Mouse (Mus musculus): ENCODE measurements around the gene Celf5. TPM values are rescaled to one million over a fixed set of nuclear protein-coding genes. Genes with fewer than 3 reads are reported as not detected.

Celf5 gene
- total RNA-seq, 2 experiments from 2014 or later: 256 to 303 TPM

DNA sequence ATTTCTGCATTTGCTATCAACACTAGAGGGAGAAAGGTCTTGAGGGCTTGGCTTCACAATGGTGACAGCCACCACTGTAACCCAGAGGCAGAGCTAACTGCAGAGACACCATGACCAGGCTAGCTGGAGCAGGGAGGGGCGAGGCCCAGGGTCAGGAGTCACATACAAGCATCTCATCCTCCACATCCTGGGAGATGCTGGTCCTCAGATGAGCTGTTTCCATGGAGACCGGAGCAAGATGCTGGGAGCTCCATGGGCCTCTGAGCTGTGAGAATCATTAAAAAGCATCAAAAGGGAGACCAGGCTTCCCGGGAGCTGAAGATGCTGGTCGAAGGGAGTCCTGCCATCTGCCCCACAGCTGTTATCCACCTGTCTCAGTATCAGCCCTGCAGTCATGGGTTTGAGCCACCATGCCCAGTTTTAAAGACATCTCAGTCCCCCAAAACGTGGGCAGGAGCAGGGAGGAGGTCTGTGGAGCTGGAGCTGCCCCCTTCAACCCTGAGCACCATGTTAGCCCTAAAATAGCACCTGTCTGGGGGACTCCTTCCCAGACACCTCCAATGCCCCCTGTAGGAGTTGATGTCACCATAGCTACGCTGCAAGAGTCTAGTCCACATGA, 2.0 kb upstream of the Celf5 start:
- DNase-seq (ENCODE audit: low spot score in 2 of 2): peak in 1 of 2 experiments; percentile 50
- intact Hi-C loops (cut with DNase I): no loop called here

DNA sequence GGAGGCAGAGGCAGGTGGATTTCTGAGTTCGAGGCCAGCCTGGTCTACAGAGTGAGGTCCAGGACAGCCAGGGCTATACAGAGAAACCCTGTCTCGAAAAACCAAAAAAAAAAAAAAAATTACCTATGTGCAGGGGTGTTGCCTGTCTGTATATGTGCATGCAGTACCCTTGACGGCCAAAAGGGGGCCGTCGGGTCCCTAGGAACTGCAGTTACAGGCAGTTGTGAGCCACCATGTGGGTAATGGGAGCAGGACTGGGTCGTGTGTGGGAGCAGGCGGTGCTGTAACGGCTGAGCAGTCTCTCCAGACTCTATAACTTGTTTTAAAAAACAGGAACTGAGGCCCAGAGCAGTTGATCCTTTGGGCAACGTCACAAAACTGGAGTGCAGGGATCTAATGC, 1.5 kb upstream of the Celf5 start:
- intact Hi-C loops (cut with DNase I): no loop called here
- DNase-seq (ENCODE audit: low spot score in 2 of 2): no peak

DNA sequence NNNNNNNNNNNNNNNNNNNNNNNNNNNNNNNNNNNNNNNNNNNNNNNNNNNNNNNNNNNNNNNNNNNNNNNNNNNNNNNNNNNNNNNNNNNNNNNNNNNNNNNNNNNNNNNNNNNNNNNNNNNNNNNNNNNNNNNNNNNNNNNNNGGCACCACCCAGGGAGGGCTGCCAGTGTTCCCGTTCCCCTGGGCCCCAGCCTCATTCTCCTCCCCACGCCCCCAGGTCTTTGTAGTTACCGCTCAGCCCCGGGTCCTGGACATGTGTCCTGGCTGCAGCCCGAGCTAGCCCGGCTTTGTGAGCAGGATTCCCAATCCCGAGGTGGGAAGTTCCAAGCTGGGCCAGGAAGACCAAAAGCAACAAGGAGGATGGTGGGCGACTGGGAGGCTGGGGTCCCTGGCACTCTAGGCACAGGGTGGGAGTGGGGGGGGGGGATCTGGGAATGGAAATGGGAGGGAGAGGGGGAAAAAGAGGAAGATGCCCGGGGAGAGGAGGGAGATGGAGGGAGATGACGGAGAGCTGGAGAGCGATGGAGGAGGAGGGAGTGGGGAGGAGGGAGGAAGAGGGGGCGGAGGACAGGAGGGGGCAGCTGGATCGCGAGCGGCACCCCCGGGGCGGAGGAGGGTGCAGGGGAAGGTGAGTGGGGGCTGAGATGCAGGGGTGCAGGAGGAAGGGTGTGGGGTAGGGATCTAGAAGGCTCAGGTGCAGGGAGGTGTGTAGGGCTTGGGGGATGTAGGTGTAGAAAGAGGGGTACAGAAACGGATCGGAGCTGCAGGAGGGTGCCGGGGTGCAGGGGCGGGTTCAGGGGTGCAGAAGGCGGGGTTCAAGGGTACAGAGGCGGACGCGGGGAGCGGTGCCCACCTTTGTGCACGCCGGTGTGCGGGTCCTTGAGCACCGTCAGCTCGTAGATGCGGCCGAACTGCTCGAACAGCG, 640 bp downstream of the Celf5 start:
- intact Hi-C loops (cut with DNase I): no loop called here
- peak in 1 of 2 experiments; percentile 51 for DNase-seq (ENCODE audit: low spot score in 2 of 2)

DNA sequence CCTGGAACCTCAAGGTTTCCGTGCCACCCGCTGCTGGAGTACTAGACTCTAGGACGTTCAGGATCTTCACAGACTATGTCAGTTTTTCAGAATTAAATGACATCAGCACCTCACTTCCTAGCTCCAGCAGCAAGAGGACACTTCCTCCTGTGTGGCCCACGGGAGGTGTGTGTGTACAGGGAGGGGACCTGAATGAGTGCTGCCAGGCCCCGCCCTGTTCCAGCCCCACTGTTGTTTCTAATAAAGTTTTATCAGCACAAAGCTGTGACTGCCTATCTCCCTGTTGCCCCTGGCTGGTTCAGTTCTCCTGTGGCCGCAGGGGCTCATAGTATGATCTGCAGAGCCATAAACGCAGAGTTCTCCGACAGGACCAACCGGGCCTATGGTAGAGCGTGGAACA, 8.0 kb downstream of the Celf5 start:
- intact Hi-C loops (cut with DNase I): no loop called here
- no peak for DNase-seq (ENCODE audit: low spot score in 2 of 2)

DNA sequence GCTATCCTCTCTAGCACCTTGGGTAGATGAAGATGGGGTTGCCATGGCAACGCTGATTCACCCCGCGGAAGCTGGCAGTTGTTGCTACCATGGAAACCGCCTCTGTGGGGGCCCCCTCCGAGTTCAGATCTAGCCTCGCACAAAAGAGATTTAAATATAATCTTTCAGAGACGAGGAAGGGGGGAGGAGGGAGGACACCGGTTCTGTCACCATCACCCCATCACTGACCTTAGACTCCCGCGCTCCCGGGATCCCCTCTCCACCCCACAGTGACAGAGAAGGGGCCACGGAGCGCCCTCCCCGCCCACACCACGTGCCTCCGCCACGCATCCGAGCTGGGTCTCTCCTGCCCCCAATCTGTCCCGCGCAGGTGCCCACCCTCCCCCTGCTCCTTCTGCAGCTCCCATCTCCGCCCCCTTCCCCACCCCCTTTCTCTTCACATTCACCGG, 9.5 kb downstream of the Celf5 start:
- peak; percentile 89 to 90 for DNase-seq (ENCODE audit: low spot score in 2 of 2)
- intact Hi-C loops (cut with DNase I): no loop called here

DNA sequence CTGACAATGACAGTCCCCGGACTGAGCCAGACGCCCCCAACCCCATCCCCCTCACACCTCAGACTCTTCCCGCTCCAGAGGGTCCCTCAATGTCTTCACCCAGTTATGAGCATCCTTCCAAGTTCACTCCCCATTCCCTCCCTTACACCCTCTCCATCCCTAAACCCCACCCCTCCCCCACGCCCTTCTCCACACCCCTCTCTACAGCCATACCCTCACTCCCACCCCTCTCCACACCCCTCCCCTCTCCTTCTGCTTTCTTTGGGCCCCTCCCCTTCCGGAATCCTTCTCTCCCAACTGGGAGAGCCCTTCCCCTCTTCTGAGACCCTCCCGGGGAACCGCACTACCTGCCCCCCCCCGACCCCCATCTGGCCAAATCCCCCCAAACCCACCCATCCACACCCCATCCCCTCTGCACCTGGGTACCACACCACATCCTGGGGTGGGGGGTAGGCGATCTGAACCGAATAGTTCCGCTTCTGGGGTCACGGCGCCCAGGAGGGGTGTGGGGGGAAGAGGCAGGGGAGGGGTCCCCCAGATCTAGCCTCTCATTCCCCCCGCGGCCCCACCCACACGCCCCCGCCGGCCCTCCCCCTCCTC, 10.0 kb downstream of the Celf5 start:
- intact Hi-C loops (cut with DNase I): no loop called here
- DNase-seq (ENCODE audit: low spot score in 2 of 2): no peak

DNA sequence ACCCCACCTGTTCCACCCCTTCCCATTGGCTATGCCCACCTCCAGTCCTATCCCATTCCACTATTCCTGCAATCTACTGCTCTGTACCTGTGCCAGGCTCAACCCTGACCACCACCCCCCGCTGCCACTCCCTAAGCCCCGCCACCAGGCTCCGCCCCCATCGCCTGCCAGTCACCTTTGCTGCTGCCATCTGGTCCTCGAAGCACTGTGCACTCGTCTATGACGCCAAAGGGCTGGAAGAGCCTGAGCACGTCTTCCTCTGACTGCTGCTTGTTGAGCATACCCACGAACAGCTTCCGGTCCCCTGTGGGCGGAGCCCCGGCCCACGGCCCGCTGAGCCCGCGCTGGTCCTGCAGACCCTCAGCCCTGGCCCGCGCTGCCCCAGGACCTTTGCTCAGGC, 12.1 kb downstream of the Celf5 start:
- peak in 1 of 2 experiments; percentile 63 for DNase-seq (ENCODE audit: low spot score in 2 of 2)
- intact Hi-C loops (cut with DNase I): no loop called here

DNA sequence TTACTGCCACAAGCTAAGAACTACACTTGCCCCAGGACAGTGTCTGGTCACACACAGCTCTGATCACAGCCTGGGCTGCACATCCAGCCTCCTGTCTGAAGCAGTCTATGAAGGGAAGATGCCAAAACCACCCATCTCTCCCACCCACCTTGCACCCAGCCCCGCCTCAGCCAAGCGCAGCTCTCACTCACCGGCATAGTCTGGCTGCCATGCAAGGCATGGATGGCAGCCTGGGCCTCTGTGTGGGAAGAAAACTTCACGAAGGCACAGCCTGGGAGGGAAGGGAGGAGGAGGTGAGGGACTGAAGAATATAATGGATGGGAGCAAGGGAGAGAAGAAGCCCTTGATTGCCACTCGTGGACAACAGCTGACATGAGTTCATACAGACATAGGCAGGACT, 13.3 kb downstream of the Celf5 start:
- peak; percentile 83 to 87 for DNase-seq (ENCODE audit: low spot score in 2 of 2)
- intact Hi-C loops (cut with DNase I): no loop called here

DNA sequence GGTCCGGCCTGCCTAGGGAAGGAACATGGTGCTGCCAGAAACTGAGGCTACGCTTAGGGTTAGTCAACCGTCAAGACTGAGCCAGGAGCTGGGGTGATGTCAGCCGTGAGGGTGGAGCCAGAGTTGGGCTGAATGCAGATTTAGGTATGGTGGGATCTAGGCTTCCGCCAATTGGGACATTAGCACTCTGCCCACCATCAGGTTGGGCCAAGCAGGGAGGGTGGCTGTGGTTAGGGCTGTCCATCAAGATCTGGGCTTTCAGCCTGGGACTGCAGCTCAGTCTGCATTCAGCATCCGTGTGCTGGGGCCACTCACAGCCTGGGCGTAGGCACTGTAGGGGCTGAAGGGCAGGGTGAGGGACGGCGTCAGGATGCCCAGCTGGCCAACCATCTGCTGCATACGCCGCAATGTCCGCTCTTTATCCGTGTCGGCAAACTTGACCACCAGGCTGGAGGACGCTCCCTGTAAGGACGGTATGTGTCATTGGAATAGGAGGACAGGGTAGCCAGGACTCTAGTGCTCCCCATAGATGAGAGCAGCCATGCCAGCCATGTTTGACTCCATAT, 14.8 kb downstream of the Celf5 start:
- peak in 1 of 2 experiments; percentile 47 for DNase-seq (ENCODE audit: low spot score in 2 of 2)

DNA sequence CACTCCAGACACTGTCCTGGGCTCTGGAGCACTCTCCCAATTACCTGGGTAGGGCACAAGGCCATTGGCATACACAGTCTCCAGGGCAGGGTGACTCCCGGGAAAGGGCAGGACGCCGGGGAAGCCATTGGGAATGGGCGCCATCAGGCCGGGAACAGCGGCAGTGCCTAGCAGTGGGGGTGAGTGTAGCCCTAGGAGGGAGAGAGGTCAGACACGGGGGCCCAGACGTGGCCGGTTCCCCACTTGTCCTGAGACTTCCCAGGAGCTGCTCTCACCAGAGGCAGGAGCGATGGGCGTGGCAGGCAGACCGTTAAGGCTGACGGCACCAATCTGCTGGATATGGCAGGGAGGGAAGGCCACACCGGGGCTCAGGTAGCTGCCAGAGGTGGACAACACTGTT, 15.6 kb downstream of the Celf5 start:
- intact Hi-C loops (cut with DNase I): no loop called here
- DNase-seq (ENCODE audit: low spot score in 2 of 2): peak in 1 of 2 experiments; percentile 5

More for the DNA sequence above, 14.8 kb downstream of the Celf5 start:
- intact Hi-C loops (cut with DNase I): no loop called here

DNA sequence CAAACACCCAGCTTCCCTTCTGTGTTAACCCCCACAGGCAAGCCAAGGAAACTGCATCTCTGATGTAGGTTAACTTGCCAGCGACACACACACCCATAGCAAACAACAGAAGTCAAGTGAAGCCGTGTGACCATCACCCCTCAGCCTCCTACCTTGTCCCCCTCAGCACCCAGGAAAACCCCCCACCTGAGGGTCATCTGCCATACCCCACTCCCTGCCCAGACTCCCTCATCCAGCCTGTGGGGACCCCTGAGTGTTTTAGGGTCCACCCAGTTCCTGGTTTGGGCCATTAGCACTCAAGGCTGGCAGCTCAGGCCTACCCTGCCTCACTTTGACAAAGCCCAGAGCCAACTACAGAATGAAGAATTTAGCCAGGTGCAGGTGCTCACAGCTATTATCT, 16.4 kb downstream of the Celf5 start:
- DNase-seq (ENCODE audit: low spot score in 2 of 2): peak in 1 of 2 experiments; percentile 4
- intact Hi-C loops (cut with DNase I): no loop called here

DNA sequence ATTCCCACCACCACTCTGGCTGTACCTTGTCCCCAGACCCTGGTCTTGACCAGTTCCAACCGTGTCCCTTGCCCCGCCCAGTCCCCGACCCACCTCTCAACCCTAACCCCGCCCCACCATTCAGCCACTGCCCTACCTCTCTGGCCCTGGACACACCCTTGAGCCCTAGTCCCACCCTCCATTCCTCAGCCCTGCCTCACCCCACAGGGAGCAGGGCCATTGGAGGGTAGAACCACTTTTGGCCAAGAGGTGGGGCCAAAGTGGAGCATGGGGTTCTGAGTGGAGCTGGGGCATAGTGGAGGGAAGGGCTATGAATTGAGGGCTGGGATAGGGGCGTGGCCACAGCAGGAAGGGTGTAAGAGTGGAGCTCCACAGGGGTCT, 17.3 kb downstream of the Celf5 start:
- no peak for DNase-seq (ENCODE audit: low spot score in 2 of 2)
- intact Hi-C loops (cut with DNase I): no loop called here

DNA sequence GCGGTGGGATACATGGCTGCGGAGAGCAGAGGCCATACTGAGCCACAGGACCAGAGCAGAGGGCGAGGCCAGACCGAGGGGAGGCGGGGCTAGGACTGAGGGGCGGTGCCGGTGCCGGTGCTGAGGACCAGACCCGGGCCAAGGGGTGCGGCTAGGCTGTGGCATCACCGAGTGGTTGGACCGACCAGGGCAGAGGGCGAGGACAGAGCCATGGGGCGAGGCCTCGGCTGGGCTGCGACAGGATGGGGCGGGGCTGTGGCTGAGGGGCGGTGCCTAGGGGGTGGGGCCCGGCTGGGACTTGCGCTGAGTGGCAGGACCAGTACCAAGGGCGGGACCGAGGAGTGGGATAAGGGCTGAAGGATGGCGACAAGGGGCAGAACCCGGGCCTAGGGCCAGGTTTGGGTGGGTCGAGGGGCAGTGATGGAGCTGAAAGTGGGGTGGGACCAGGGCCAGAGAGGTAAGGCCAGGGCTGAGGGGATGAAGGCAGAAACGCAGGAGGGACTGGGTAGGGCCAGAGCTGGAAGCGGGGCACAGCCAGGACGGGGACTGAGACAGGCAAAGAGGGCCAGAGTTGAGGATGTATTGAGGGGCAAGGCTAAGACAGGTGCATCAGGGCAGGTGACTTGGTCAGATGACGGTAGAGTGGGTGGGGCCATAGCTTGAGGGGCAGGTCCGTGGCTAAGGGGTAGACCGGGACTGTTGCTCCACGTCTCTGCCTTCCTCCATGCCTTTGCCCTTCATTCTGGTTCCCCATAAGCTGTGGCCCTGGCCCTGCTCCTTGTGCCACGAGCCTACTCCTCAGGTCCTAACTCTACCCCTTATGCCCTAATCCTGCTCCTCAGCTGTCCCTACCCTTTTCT, 17.9 kb downstream of the Celf5 start:
- peak; percentile 22 to 23 for DNase-seq (ENCODE audit: low spot score in 2 of 2)
- intact Hi-C loops (cut with DNase I): no loop called here

DNA sequence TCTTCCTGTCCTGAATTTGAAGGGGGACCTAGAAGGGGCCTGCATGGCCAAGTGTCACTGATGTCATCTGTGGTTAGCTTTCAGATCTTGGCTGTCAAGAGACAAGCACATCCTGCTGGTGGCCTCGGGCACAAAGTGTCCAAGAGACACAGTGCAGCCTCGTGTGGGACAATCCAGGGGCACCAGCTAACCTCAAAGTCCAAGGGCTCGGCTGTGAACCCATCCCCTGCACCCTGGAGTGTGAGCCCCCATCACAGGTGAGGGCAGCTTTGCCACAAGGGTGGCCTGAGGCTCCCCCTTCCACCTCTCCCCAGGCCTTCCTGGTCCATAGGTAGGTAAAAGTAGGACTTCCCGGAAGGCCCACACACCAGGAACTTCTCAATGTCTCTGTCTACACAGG, 19.0 kb downstream of the Celf5 start:
- intact Hi-C loops (cut with DNase I): no loop called here
- DNase-seq (ENCODE audit: low spot score in 2 of 2): peak; percentile 3 to 7

DNA sequence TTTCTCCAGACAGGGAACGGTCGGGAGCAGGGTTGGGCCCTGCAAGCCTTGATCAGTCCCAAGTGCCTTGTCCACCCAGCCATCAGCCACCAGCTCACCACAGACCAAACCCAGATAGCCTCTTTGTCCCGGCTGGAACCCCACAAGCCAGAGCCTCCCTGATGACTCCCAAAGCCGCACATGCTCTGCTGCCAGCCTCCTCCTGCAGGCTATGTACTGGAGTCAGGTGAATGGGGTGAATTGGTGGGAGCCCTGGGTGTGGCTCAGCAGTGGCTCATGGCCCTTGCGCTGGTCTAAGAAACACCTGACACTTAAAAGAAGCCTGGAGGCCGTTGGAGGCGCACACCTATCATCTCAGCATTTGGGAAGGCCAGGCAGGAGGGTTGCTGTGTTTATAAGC, 19.6 kb downstream of the Celf5 start:
- intact Hi-C loops (cut with DNase I): no loop called here
- DNase-seq (ENCODE audit: low spot score in 2 of 2): peak; percentile 5 to 11

DNA sequence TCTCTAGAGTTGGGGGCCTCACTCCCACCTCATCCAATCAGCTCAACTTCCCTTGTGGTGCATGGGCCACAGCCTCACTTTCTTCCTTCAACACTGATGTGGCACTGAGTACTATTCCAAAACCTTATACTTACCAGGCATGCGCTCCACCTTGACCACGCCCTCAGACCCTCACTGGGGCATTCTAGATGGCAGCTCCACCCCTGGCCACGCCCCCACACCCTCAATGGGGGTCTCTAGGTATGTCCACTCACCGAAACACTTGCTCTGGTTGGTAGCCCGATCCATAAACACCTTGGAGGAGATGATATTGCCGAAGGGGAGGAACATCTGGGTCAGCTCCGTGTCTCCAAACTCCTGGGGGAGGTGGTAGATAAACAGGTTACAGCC, 20.1 kb downstream of the Celf5 start:
- intact Hi-C loops (cut with DNase I): no loop called here

DNA sequence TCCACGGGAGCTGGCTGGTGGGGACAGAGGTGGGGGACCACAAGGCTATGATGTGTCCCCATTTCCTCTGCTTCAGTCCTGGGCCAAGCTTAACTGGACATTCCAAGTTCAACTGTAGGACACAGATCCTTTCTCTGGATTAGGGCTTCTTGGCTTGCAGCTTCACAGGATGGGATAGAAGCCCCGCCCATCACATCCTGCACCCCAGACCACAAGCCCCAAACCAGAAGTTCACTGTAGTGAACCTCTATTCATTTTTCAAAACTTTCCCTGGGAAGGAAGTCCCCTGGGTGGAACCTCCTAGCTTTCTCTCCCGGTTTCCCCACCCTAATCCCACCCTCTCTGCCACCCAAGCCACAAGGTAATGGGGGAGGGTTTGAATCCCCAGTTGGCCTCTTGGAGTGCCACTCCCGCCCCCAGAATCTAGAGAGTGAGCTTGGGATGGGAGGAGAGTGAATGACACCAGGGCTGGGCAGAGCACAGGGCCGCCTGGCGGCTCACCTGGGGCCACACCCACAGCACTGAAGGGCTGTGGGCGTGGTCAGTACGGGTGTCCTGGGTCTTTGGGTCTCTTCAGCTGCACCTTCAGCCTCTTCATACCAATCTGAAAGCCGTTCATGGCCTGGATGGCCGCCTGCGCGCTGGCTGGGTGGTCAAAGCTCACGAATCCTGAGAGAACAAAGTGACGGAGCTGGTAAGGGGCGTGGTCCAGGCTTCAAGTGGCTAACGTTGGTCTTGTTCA, 20.7 kb downstream of the Celf5 start:
- intact Hi-C loops (cut with DNase I): no loop called here
- DNase-seq (ENCODE audit: low spot score in 2 of 2): peak; percentile 4 to 5

More for the DNA sequence above, 20.1 kb downstream of the Celf5 start:
- no peak for DNase-seq (ENCODE audit: low spot score in 2 of 2)

DNA sequence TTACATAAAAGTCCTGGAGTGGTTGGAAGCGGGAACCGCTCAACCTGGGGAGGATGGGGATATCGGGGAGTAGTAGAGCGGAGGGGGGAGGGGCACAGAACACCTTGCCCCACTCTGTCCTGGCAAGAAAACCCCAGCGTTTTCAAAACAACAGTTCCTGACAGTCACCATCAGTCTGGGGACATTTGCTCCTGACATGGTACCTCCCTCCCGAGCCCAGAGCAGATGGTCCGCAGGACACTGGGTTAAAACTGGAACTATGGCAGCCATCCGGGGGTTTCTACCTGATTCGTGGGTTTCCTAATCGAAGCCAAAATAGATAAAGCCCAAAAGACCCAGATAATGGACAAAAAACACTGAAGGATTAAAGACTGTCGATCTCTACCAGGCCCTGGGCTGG, 21.6 kb downstream of the Celf5 start:
- intact Hi-C loops (cut with DNase I): no loop called here
- DNase-seq (ENCODE audit: low spot score in 2 of 2): peak in 1 of 2 experiments; percentile 4

DNA sequence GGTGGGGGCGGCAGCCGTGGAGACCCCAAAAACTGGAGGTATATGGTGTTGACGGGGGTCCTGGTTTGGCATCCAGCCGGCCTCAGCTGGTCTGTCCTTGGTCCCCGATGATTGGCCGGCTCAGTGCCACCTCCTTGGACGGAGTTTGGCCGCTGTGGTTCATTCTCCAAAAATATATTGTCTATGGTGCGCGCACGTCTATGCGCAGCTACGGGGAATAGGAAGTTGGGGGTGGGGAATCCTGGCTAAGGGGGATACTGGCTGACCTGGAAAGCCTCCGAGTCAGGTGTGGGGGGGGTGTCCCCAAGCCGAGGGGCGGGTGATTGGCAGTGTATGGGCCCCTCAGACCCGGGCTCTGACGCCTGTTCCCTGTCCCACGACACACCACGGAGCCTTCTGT, 22.0 kb downstream of the Celf5 start:
- DNase-seq (ENCODE audit: low spot score in 2 of 2): peak; percentile 5 to 15
- intact Hi-C loops (cut with DNase I): no loop called here
